Mouse (Mus musculus): ENCODE data around the gene Scrt2. TPM values are rescaled to one million over a fixed set of nuclear protein-coding genes. Genes with fewer than 3 reads are reported as not detected.
A peak's percentile ranks its signal among the peaks of the same experiment; 100 is the strongest.

The Scrt2 gene
- total RNA-seq, 2 experiments from 2014 or later, result 18.7 to 23.9 TPM

GRCm38 (mm10) chr2:152132691-152133090 is 51.4 kb downstream of the Scrt2 start:
- TF ChIP-seq CTCF (IDR thresholded peaks at IDR 0.05), result no peak

GRCm38 (mm10) chr2:152139191-152139987 is 58.1 kb downstream of the Scrt2 start:
- intact Hi-C loops (cut with DNase I), result no loop called here
- H3K27ac ChIP-seq, result no peak overlapping the region
- DNase-seq (ENCODE audit: extremely low spot score in 1 of 2, low spot score in 2 of 2), result no peak
- no peak for TF ChIP-seq CTCF (IDR thresholded peaks at IDR 0.05)
- no peak overlapping the region for H3K4me3 ChIP-seq

More at GRCm38 (mm10) chr2:152132691-152133090, 51.4 kb downstream of the Scrt2 start:
- Histone ChIP-seq H3K27ac (no peak overlapping the region), H3K4me3 (no peak overlapping the region)
- DNase-seq (ENCODE audit: extremely low spot score in 1 of 2, low spot score in 2 of 2), result no peak
- intact Hi-C loops (cut with DNase I), result no loop called here

GRCm38 (mm10) chr2:152140941-152141340 is 59.6 kb downstream of the Scrt2 start:
- Histone ChIP-seq H3K27ac (no peak overlapping the region), H3K4me3 (no peak overlapping the region)
- DNase-seq (ENCODE audit: extremely low spot score in 1 of 2, low spot score in 2 of 2), result no peak
- intact Hi-C loops (cut with DNase I), result no loop called here
- TF ChIP-seq CTCF (IDR thresholded peaks at IDR 0.05), result no peak

GRCm38 (mm10) chr2:152141491-152141890 is 60.2 kb downstream of the Scrt2 start:
- DNase-seq (ENCODE audit: extremely low spot score in 1 of 2, low spot score in 2 of 2), result no peak
- H3K27ac ChIP-seq, result no peak overlapping the region
- no peak overlapping the region for H3K4me3 ChIP-seq
- TF ChIP-seq CTCF (IDR thresholded peaks at IDR 0.05), result no peak
- intact Hi-C loops (cut with DNase I), result no loop called here

GRCm38 (mm10) chr2:152142046-152142445 is 60.7 kb downstream of the Scrt2 start:
- intact Hi-C loops (cut with DNase I), result no loop called here
- no peak for DNase-seq (ENCODE audit: extremely low spot score in 1 of 2, low spot score in 2 of 2)
- H3K27ac ChIP-seq, result no peak overlapping the region
- no peak for TF ChIP-seq CTCF (IDR thresholded peaks at IDR 0.05)
- 0 out of 2 replicates have a peak overlapping the region, but pooled peaks have one; percentile 16 for H3K4me3 ChIP-seq

- intact Hi-C loops (cut with DNase I), result no loop called here
- H3K4me3 ChIP-seq, result no peak overlapping the region
- DNase-seq (ENCODE audit: extremely low spot score in 1 of 2, low spot score in 2 of 2), result no peak
- H3K27ac ChIP-seq, result no peak overlapping the region
- no peak for TF ChIP-seq CTCF (IDR thresholded peaks at IDR 0.05)
Measured at GRCm38 (mm10) chr2:152142571-152142970, 61.2 kb downstream of the Scrt2 start.

GRCm38 (mm10) chr2:152143279-152144157 is 62.2 kb downstream of the Scrt2 start, which contains the start of gene Tcf15:
Gene Tcf15 (plus strand): TSS chr2:152143561.
- no peak for TF ChIP-seq CTCF (IDR thresholded peaks at IDR 0.05)

GRCm38 (mm10) chr2:152144158-152144450 is 62.8 kb downstream of the Scrt2 start:
- H3K27ac ChIP-seq, result no peak overlapping the region
- TF ChIP-seq CTCF (IDR thresholded peaks at IDR 0.05), result no peak
- intact Hi-C loops (cut with DNase I), result no loop called here
- peak overlapping the region; percentile 45 for H3K4me3 ChIP-seq
- DNase-seq (ENCODE audit: extremely low spot score in 1 of 2, low spot score in 2 of 2), result no peak

More at GRCm38 (mm10) chr2:152143279-152144157, 62.2 kb downstream of the Scrt2 start, which contains the start of gene Tcf15:
- intact Hi-C loops (cut with DNase I), result no loop called here
- Histone ChIP-seq H3K27ac (no peak within 1 kb of the TSS), H3K4me3 (peak within 1 kb of the TSS; percentile 45)
- no peak for DNase-seq (ENCODE audit: extremely low spot score in 1 of 2, low spot score in 2 of 2)

- Histone ChIP-seq H3K27ac (no peak overlapping the region), H3K4me3 (no peak overlapping the region)
- intact Hi-C loops (cut with DNase I), result no loop called here
- TF ChIP-seq CTCF (IDR thresholded peaks at IDR 0.05), result no peak
- DNase-seq (ENCODE audit: extremely low spot score in 1 of 2, low spot score in 2 of 2), result no peak
Measured at GRCm38 (mm10) chr2:152144501-152144900, 63.2 kb downstream of the Scrt2 start.

Other genes starting within 250 kb of the Scrt2 start
- not detected for gene Rspo4, start 238.6 kb upstream of the Scrt2 start, total RNA-seq (2021)
- not detected for gene Angpt4, start 170.3 kb upstream of the Scrt2 start, total RNA-seq (2021)
- 1 to 10 TPM; 6.6 to 6.7 TPM for gene Fam110a, start 101.3 kb upstream of the Scrt2 start, total RNA-seq (2021)
- gene Slc52a3, start 85.0 kb upstream of the Scrt2 start, total RNA-seq (2021), result 1 to 10 TPM; 2.6 to 2.9 TPM
- 100 to 1,000 TPM in 1 of 2 experiments, 10 to 100 TPM in 1; 98.3 to 114 TPM for gene Srxn1, start 24.0 kb downstream of the Scrt2 start, total RNA-seq (2021)
- 1 to 10 TPM; 1.6 to 2.4 TPM for gene Tcf15, start 62.0 kb downstream of the Scrt2 start, total RNA-seq (2021)
- gene Csnk2a1, start 145.3 kb downstream of the Scrt2 start, total RNA-seq (2021), result 100 to 1,000 TPM in 1 of 2 experiments, 10 to 100 TPM in 1; 98.0 to 104 TPM
- gene Tbc1d20, start 212.3 kb downstream of the Scrt2 start, total RNA-seq (2021), result 10 to 100 TPM; 54.0 to 57.1 TPM